Mouse (Mus musculus) midbrain, embryonic 14.5 days (tissue): ENCODE measurements around the gene Lss. TPM values are rescaled to one million over a fixed set of nuclear protein-coding genes. Genes with fewer than 3 reads are reported as not detected.

ENCODE experiments used
- ATAC-seq: fragments of 200-750 bp; cut with Nextera tagmentation; 2 replicates; pipeline ENCODE4 v1.8.0; 2017; ENCODE audit warnings: moderate number of reproducible peaks, moderate library complexity; ENCODE audit not compliant: low FRiP score, low TSS enrichment
- DNase-seq: peaks from one replicate; pipeline ENCODE4 v3.0.0-alpha.2; 2015
- H3K27ac ChIP-seq: fragments of 300-500 bp; sonication (generic); replicated peaks from 2 replicates; pipeline ENCODE4 v1.5.1; 2014; ENCODE audit warnings: mild to moderate bottlenecking, low read depth, low read length, moderate library complexity
- H3K27me3 ChIP-seq: fragments of 300-500 bp; sonication (generic); 2 replicates; pipeline ENCODE4 v1.6.1; 2014; ENCODE audit warnings: low read length, control low read depth, mixed read lengths; ENCODE audit not compliant: control insufficient read depth, insufficient read depth
- H3K36me3 ChIP-seq: fragments of 300-500 bp; sonication (generic); 2 replicates; pipeline ENCODE4 v1.6.1; 2014; ENCODE audit warnings: low read length, control low read depth; ENCODE audit not compliant: control insufficient read depth, insufficient read depth
- H3K4me1 ChIP-seq: fragments of 300-500 bp; sonication (generic); 2 replicates; pipeline ENCODE4 v1.6.1; 2014; ENCODE audit warnings: mild to moderate bottlenecking, antibody characterized with exemption, low read length, control low read depth; ENCODE audit not compliant: control insufficient read depth, insufficient read depth
- H3K4me2 ChIP-seq: fragments of 300-500 bp; sonication (generic); 2 replicates; pipeline ENCODE4 v1.6.1; 2014; ENCODE audit warnings: mild to moderate bottlenecking, low read length, moderate library complexity
- H3K4me3 ChIP-seq: fragments of 300-500 bp; sonication (generic); replicated peaks from 2 replicates; pipeline ENCODE4 v1.5.1; 2014; ENCODE audit warnings: low read depth, low read length
- H3K9ac ChIP-seq: fragments of 300-500 bp; sonication (generic); replicated peaks from 2 replicates; pipeline ENCODE4 v1.6.1; 2014; ENCODE audit warnings: mild to moderate bottlenecking, low read length, moderate library complexity
- H3K9me3 ChIP-seq: fragments of 300-500 bp; sonication (generic); 2 replicates; pipeline ENCODE4 v1.6.1; 2016; ENCODE audit warnings: low read length, control low read depth, mixed read lengths; ENCODE audit not compliant: control insufficient read depth
- WGBS: fragments of 180-500 bp; shearing (Covaris S2); extraction: QIAGEN DNeasy Blood & Tissue Kit; methylation state at CpG from one replicate; pipeline ENCODE4 v1.1.7; 2014; 5-methylcytosine and 5-hydroxymethylcytosine counted together
- polyA plus RNA-seq: library from polyadenylated mRNA; unstranded; fragments of >200 nt; fragmentation: Nextera tagmentation; extraction: Ambion mirVana; gene quantifications from 2 replicates; pipeline ENCODE4 v1.2.1, GENCODE M21; 2014

Lss gene
- polyA plus RNA-seq, 1 experiment from 2014 or later = 45.9 TPM

DNA sequence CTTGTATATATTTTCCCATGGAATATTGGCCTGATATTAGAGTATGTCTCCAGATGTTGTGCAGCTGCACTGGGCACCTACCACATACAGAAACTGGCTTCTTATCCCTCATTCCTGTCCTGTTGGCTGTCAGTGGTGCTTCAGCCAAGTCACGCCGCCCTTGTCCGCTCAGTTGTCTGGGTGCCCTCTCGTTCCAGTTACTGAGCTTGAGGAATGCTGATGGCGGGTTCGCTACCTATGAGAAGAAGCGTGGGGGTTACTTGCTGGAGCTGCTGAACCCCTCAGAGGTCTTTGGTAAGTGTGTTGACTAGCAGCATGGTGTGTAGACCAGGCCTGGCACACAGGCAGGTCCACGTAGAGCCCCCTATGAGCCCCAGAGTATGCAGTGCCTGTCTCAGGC, 15.2 kb downstream of the Lss start:
- ATAC-seq (no peak), DNase-seq (no peak)
- Histone ChIP-seq H3K4me2 (no peak overlapping the region), H3K36me3 (peaks cover 100% of the 10 kb centered on the region), H3K27ac (no peak overlapping the region), H3K27me3 (no peaks in the 10 kb centered on the region), H3K9me3 (no peaks in the 10 kb centered on the region), H3K4me3 (no peak overlapping the region), H3K4me1 (no peaks in the 10 kb centered on the region), H3K9ac (no peak overlapping the region)
- WGBS = 94% methylated on average over 8 of the region's 8 CpGs

GRCm38 (mm10) chr10:76548218-76548617, 16.8 kb downstream of the Lss start:
- DNase-seq (no peak), ATAC-seq (no peak)
- H3K27me3 ChIP-seq = no peaks in the 10 kb centered on the region
- no peak overlapping the region for H3K9ac ChIP-seq
- H3K4me1 ChIP-seq = no peaks in the 10 kb centered on the region
- peaks cover 100% of the 10 kb centered on the region for H3K36me3 ChIP-seq
- 93% methylated on average over 8 of the region's 8 CpGs for WGBS
- no peak overlapping the region for H3K27ac ChIP-seq
- no peak overlapping the region for H3K4me2 ChIP-seq
- H3K9me3 ChIP-seq = no peaks in the 10 kb centered on the region
- H3K4me3 ChIP-seq = no peak overlapping the region

- peak; percentile 12 for DNase-seq
- Histone ChIP-seq H3K4me2 (no peak overlapping the region), H3K27me3 (no peaks in the 10 kb centered on the region), H3K9me3 (no peaks in the 10 kb centered on the region), H3K4me3 (no peak overlapping the region), H3K36me3 (peaks cover 98% of the 10 kb centered on the region), H3K27ac (no peak overlapping the region), H3K9ac (no peak overlapping the region), H3K4me1 (no peaks in the 10 kb centered on the region)
- no peak for ATAC-seq
- WGBS = 85% methylated on average over 5 of the region's 5 CpGs
Observed at GRCm38 (mm10) chr10:76550458-76550857, 19.1 kb downstream of the Lss start.

GRCm38 (mm10) chr10:76551556-76551955, 20.2 kb downstream of the Lss start:
- Histone ChIP-seq H3K9me3 (no peaks in the 10 kb centered on the region), H3K9ac (no peak overlapping the region), H3K4me2 (no peak overlapping the region), H3K36me3 (peaks cover 97% of the 10 kb centered on the region), H3K27ac (no peak overlapping the region), H3K4me3 (no peak overlapping the region), H3K4me1 (no peaks in the 10 kb centered on the region), H3K27me3 (no peaks in the 10 kb centered on the region)
- DNase-seq (no peak), ATAC-seq (no peak)
- WGBS = 76% methylated on average over 3 of the region's 3 CpGs

DNA sequence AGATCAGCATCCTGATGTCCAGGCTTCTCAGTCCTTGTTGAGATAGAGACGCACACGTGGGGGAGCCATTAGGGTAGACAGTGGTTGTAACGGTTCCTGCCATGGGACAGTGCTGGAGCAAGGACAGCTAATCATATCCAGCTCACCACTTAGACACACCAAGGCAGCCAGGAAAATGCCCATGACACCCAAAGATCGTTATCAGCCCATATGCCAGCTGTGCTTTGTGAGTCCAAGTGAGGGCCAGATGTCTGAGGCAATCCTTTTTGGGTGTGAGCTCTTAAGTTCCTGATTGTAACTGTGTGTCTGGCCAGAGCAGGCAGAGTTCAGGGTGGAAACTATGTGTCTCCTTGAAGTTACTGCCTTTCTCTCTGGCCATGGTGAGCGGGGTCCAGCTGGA, 22.7 kb downstream of the Lss start:
- Histone ChIP-seq H3K27ac (no peak overlapping the region), H3K4me3 (no peak overlapping the region), H3K4me2 (no peak overlapping the region), H3K9ac (no peak overlapping the region), H3K36me3 (peaks cover 74% of the 10 kb centered on the region), H3K27me3 (no peaks in the 10 kb centered on the region), H3K4me1 (no peaks in the 10 kb centered on the region), H3K9me3 (no peaks in the 10 kb centered on the region)
- DNase-seq = no peak
- 92% methylated on average over 5 of the region's 5 CpGs for WGBS
- no peak for ATAC-seq

DNA sequence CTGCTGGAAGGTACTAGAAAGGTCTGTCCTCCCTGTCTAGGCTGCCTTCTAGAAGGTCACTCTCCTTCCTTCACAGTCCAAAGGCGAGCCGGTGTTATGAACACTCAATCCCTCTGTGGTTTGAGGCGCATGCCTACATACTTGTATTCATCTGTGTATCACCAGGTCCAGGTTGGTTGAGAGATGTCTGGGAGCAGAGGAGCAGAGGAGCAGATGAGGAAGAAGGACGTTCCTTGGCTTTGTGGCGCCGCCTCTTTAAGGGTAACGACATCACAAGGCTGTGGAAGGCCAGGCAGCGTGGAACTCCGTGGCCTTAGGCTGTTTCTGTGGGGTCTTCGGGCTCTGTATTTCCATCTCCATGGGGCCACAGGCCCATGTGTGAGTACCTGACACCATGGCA, 30.6 kb downstream of the Lss start, which contains the start of gene Spatc1l:
Spatc1l (plus strand) TSS at position 301 of the 400 bp plus-strand sequence.
- Histone ChIP-seq H3K9me3 (no peaks in the 10 kb centered on the region), H3K4me1 (no peaks in the 10 kb centered on the region), H3K4me2 (no peak within 1 kb of the TSS), H3K27ac (no peak within 1 kb of the TSS), H3K9ac (no peak within 1 kb of the TSS), H3K27me3 (no peaks in the 10 kb centered on the region), H3K36me3 (no peaks in the 10 kb centered on the region), H3K4me3 (no peak within 1 kb of the TSS)
- 92% methylated on average over 10 of the region's 10 CpGs for WGBS
- ATAC-seq (no peak), DNase-seq (no peak)

DNA sequence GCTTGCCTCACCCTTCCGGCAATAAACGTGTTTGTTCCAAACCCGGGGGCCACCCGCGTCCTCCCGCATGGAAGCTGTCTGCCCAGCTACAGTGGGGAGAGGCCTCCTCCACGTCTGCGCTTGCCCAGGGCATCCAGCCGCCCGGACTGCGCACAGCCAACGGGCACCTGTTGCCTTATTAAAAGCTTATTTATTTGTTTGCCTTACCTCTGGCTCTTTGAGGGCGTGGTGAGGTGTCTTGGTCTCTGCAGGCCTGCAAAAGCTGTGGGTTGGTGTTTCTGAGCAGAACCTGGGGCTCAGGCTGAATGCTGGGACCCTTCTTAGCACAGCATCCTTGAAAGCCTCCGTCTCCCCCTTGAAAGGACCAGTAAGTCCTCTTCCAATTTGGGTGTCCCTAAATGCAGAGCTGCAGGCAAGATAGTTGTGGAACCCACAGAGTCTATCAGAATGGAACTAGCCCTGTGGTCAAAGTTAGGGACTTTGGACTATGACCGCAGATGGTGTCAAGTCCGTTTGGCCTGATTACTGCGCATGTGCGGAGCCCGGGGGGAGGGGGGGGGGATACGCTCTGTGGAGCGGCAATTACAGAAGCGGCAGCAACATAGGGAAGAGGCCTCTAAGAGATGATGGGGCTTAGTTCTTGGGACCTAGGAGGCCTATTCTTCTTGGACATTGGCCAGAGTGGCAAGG, 38.8 kb downstream of the Lss start:
- H3K27ac ChIP-seq = no peak overlapping the region
- no peak overlapping the region for H3K4me2 ChIP-seq
- no peak overlapping the region for H3K4me3 ChIP-seq
- H3K36me3 ChIP-seq = no peaks in the 10 kb centered on the region
- DNase-seq (no peak), ATAC-seq (no peak)
- 92% methylated on average over 22 of the region's 22 CpGs for WGBS
- H3K4me1 ChIP-seq = no peaks in the 10 kb centered on the region
- no peaks in the 10 kb centered on the region for H3K27me3 ChIP-seq
- no peaks in the 10 kb centered on the region for H3K9me3 ChIP-seq
- no peak overlapping the region for H3K9ac ChIP-seq

DNA sequence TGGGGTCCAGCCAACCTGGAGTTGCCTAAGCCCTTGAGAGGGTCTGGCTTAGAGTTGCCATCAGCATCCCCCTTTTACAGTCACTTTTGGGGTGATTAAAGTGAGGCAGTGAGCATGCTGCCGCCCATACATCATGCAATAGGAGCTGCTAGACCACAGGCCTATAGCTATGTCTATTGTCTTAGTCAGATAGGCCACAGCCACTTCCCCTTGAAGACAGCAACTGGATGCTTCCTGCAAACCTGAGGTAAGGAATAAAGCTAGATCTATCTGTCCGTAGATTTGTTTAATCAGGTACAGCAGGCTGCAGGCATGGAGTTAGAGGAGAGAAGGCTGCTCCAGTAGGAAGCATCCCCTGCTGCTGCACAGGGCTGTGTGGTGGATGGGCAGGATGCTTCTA, 39.7 kb downstream of the Lss start:
- 70% methylated on average over 2 of the region's 2 CpGs for WGBS
- no peaks in the 10 kb centered on the region for H3K4me1 ChIP-seq
- no peaks in the 10 kb centered on the region for H3K27me3 ChIP-seq
- H3K36me3 ChIP-seq = no peaks in the 10 kb centered on the region
- H3K9me3 ChIP-seq = no peaks in the 10 kb centered on the region
- H3K4me2 ChIP-seq = no peak overlapping the region
- H3K4me3 ChIP-seq = no peak overlapping the region
- no peak overlapping the region for H3K9ac ChIP-seq
- H3K27ac ChIP-seq = no peak overlapping the region
- ATAC-seq = no peak
- DNase-seq = no peak

- Histone ChIP-seq H3K27me3 (no peaks in the 10 kb centered on the region), H3K36me3 (no peaks in the 10 kb centered on the region), H3K4me2 (no peak overlapping the region), H3K27ac (no peak overlapping the region), H3K9ac (no peak overlapping the region), H3K4me3 (no peak overlapping the region), H3K4me1 (no peaks in the 10 kb centered on the region), H3K9me3 (no peaks in the 10 kb centered on the region)
- 36% methylated on average over 3 of the region's 3 CpGs for WGBS
- ATAC-seq (no peak), DNase-seq (no peak)
Observed at GRCm38 (mm10) chr10:76572151-76572550, 40.8 kb downstream of the Lss start.
